Mouse (Mus musculus) heart, adult 2 months (tissue): ENCODE measurements around the gene Mfsd1. TPM values are rescaled to one million over a fixed set of nuclear protein-coding genes. Genes with fewer than 3 reads are reported as not detected.
A peak's percentile ranks its signal among the peaks of the same experiment; 100 is the strongest.

Experiments
- DNase-seq, 2 experiments: peaks; one replicate each; pipeline ENCODE4 v3.0.0; 2021
- H3K27ac ChIP-seq: fragments of 200-600 bp; 2 replicates; pipeline ENCODE4 v1.8.1; 2022
- H3K27me3 ChIP-seq: fragments of 200-500 bp; 2 replicates; pipeline ENCODE4 v1.6.1; 2012; ENCODE audit warnings: mild to moderate bottlenecking, low read length, inconsistent platforms, mixed read lengths; ENCODE audit not compliant: control insufficient read depth, insufficient read depth
- H3K36me3 ChIP-seq: fragments of 200-500 bp; 2 replicates; pipeline ENCODE4 v1.6.1; 2012; ENCODE audit warnings: low read length, inconsistent platforms; ENCODE audit not compliant: control insufficient read depth, insufficient read depth
- H3K4me1 ChIP-seq: fragments of 200-500 bp; 2 replicates; pipeline ENCODE4 v1.6.1; 2011; ENCODE audit warnings: low read length; ENCODE audit not compliant: control insufficient read depth, insufficient read depth
- H3K4me3 ChIP-seq: fragments of 200-600 bp; 2 replicates; pipeline ENCODE4 v1.8.1; 2022
- H3K79me2 ChIP-seq: fragments of 200-500 bp; replicated peaks from 2 replicates; pipeline ENCODE4 v1.6.1; 2012; ENCODE audit warnings: mild to moderate bottlenecking, inconsistent platforms, low read length, moderate library complexity, mixed read lengths; ENCODE audit not compliant: control insufficient read depth, insufficient read depth
- H3K9ac ChIP-seq: fragments of 200-500 bp; 2 replicates; pipeline ENCODE4 v1.6.1; 2012; ENCODE audit warnings: low read depth, mild to moderate bottlenecking, control low read depth, inconsistent platforms, low read length, mixed read lengths
- CTCF ChIP-seq: fragments of 200-600 bp; IDR thresholded peaks from 2 replicates; pipeline ENCODE4 v1.8.1; 2022; ENCODE audit warnings: antibody characterized with exemption, mild to moderate bottlenecking, moderate library complexity
- EP300 ChIP-seq: fragments of 200-500 bp; IDR thresholded peaks from 2 replicates; pipeline ENCODE4 v1.6.1; 2011; ENCODE audit warnings: low read depth, low read length, control low read depth; ENCODE audit not compliant: insufficient read depth
- POLR2A ChIP-seq: fragments of 200-500 bp; IDR thresholded peaks from 2 replicates; pipeline ENCODE4 v1.6.1; 2011; ENCODE audit warnings: mild to moderate bottlenecking, low read depth, low read length, control low read depth; ENCODE audit not compliant: insufficient read depth
- WGBS: fragments of 180-500 bp; shearing (Covaris S2); methylation state at CpG from one replicate; pipeline ENCODE4 v1.1.7; 2018; 5-methylcytosine and 5-hydroxymethylcytosine counted together
- intact Hi-C: fragments of 180-260 bp; cut with DNase I; formaldehyde crosslinking; loops from one replicate; pipeline ENCODE4 v1.15.1; 2025
- long read RNA-seq: library from polyadenylated mRNA; stranded (forward); transcript quantifications from one replicate; pipeline ENCODE4 v2.0.0, GENCODE M21; 2021
- polyA plus RNA-seq: library from polyadenylated mRNA; depleted of rRNA; stranded (reverse); fragments of >200 nt; gene quantifications from 2 replicates; pipeline ENCODE4 v1.2.3, GENCODE M21; 2012; rRNA removed
- total RNA-seq, 2 experiments: library from RNA; stranded (reverse); gene quantifications; 2 replicates each; pipeline ENCODE4 v1.2.3; 2021

Mfsd1 gene
- total RNA-seq, result 10 to 100 TPM; 24.4 to 28.5 TPM
- 15.3 and 19.5 TPM in 2 replicates for polyA plus RNA-seq
- long read RNA-seq, transcript Mfsd1-201 (16 exons, 3,011 nt), result major isoform, 20 of 25 reads
- long read RNA-seq, partial matches to known transcripts, result 1 of 25 reads
- long read RNA-seq, other reads (novel, unspliced or antisense), result 4 of 25 reads

DNA sequence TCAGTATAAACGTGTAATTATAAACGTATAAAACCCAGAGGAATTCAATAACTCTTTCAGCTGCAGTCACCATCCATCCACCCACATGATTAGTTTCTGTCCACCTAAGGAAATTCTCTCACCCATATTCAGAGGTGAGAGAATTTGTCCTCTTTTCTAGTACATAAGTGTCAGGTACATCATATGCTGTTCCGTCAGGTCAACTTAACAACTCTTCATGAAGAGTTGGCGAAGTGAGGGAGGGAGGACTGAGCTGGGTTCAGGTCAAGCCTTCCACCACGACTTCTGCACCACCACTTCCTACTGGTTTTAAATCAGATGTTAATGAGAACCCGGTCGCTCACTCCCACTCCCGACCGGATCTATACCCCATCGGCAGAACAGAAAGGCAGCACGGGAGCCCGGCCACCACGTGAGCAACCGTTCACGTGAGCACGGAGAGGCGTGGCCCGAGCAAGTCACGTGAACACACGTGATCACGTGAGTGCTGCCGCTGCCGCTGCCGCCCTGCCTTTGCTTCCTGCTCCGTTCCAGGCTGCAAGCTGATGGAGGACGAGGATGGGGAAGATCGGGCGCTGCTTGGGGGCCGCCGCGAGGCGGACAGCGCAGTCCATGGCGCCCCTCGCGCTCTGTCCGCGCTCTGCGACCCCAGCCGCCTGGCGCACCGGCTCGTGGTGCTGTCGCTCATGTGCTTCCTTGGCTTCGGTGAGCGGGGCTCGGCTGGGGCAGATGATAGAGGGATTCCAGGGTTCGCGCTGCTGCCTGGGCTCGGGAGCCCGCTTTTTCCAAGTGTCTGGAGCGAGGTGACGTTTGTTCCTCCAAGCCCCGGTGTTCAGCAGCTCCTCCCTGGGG, at the start of gene Mfsd1:
TSS of gene Mfsd1 (plus strand) at position 469 of the 852 bp plus-strand sequence.
- no peaks in the 10 kb centered on the region for H3K36me3 ChIP-seq
- WGBS, result 4% methylated on average over 54 of the region's 54 CpGs
- no peaks in the 10 kb centered on the region for H3K27me3 ChIP-seq
- peak within 1 kb of the TSS; percentile 75 for H3K27ac ChIP-seq
- intact Hi-C loops, result loop anchor here (5.0 kb wide), 2 partner anchors 125 to 210 kb away; partner anchors contain the start of gene Mlf1
- peak within 1 kb of the TSS; percentile 98 for H3K4me3 ChIP-seq
- peak; percentile 87 to 89 for DNase-seq
- no peaks in the 10 kb centered on the region for H3K4me1 ChIP-seq
- TF ChIP-seq EP300 (peak; percentile 77), CTCF (0 out of 2 replicates have a peak, but pooled peaks have one; percentile 7), POLR2A (peak; percentile 71)
- H3K79me2 ChIP-seq, result no peaks in the 10 kb centered on the region
- peak within 1 kb of the TSS; percentile 69 for H3K9ac ChIP-seq

DNA sequence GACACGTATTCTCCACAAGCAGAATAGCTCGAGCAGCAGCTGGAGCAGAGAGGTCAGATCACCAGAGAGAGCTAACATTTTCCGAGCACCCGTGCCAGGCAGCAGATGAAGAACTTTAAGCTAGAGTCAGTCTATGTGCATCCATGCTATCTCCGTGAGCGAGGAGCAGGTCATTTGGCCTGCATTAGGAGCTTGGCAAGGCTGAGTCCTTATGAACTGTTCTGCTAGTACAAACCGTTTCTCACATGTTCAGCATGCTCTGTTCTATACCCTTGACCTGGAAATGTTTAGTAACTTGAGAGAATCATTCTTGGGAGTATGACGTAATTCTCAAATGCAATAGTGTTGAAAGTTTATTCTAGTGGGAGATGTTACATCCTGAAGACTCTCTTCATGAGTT, 38.9 kb upstream of the Mfsd1 start:
- intact Hi-C loops, result no loop called here
- Histone ChIP-seq H3K27ac (no peak overlapping the region), H3K9ac (no peak overlapping the region), H3K36me3 (no peaks in the 10 kb centered on the region), H3K79me2 (no peaks in the 10 kb centered on the region), H3K4me3 (no peak overlapping the region), H3K27me3 (no peaks in the 10 kb centered on the region), H3K4me1 (no peaks in the 10 kb centered on the region)
- WGBS, result 64% methylated on average over 8 of the region's 8 CpGs
- no peak for TF ChIP-seq POLR2A
- no peak for TF ChIP-seq EP300
- no peak for TF ChIP-seq CTCF
- DNase-seq, result no peak

DNA sequence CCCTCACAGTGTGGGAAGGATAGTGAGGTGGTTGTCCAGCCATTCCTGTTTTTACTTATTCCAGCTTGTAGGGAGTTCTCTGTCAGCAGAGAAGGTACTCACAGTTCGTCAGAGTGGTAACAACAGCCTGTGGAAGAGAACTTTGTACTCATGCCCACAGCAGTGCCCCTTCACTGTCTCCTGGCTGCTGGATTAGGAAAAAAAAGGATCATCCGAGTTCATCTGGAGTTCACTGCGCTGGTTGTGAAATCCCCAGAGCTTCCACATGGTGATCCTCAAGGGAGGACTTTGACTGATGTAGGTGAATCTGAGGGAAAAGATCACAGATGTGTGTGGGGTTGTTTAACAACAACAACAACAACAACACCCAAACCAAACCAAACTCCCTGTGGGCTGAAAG, 31.3 kb upstream of the Mfsd1 start:
- TF ChIP-seq POLR2A (no peak), EP300 (no peak), CTCF (no peak)
- DNase-seq, result no peak
- H3K27me3 ChIP-seq, result no peaks in the 10 kb centered on the region
- H3K4me1 ChIP-seq, result no peaks in the 10 kb centered on the region
- 68% methylated on average over 3 of the region's 3 CpGs for WGBS
- intact Hi-C loops, result no loop called here
- H3K27ac ChIP-seq, result no peak overlapping the region
- H3K9ac ChIP-seq, result no peak overlapping the region
- H3K4me3 ChIP-seq, result no peak overlapping the region
- H3K36me3 ChIP-seq, result no peaks in the 10 kb centered on the region
- no peaks in the 10 kb centered on the region for H3K79me2 ChIP-seq

DNA sequence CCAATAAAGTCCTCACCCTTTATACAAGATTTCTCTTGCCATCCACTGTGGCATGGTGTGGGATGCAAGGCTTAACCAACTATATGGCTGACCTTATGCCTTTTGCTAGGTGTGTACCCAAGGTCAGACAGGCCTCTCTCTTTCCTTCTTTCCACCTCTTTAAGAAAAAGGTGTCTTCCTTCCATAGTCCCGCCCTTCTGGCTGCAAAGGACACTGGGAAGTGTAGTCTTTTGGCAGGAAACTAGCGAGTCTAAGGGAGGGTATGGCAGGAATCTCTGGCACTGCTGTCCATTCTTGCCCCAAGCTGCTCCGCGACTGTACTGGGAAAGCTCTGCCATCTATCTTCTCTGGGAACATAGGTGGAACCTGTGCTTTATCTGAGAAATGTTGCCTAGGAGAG, 29.3 kb upstream of the Mfsd1 start:
- WGBS, result 34% methylated on average over 4 of the region's 4 CpGs

DNA sequence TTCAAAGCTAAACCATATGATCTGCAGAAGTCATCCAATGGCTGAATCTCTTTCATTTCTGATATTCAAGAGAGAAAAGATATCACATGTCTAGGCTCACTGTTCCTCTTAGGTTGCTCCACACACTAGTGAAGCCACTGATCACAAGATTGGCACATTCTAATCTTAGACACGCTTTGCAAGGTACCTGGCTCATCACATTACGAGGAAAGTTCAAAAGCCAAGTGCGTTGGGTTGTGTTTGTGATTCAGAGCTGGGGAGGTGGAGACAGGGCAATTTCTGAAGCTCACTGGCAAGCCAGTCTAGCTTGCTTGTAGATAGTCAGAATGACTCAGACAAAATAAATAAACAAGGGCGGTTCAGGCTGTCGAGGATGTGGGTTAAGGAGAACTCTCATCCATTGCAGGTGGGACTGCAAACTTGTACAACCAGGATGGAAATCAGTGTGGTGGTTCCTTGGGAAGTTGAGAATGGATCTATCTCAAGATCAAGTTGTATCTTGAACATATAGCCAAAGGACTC, 28.6 kb upstream of the Mfsd1 start:
- WGBS, result 63% methylated on average over 5 of the region's 5 CpGs
- Histone ChIP-seq H3K27ac (no peak overlapping the region), H3K27me3 (no peaks in the 10 kb centered on the region), H3K4me3 (no peak overlapping the region), H3K36me3 (no peaks in the 10 kb centered on the region), H3K9ac (no peak overlapping the region), H3K79me2 (no peaks in the 10 kb centered on the region), H3K4me1 (no peaks in the 10 kb centered on the region)
- TF ChIP-seq EP300 (no peak), POLR2A (no peak), CTCF (no peak)
- intact Hi-C loops, result no loop called here
- no peak for DNase-seq

More for the DNA sequence above, 29.3 kb upstream of the Mfsd1 start:
- no peaks in the 10 kb centered on the region for H3K27me3 ChIP-seq
- no peak for TF ChIP-seq EP300
- TF ChIP-seq POLR2A, result no peak
- no peak for TF ChIP-seq CTCF
- H3K4me3 ChIP-seq, result no peak overlapping the region
- DNase-seq, result no peak
- intact Hi-C loops, result no loop called here
- no peaks in the 10 kb centered on the region for H3K79me2 ChIP-seq
- H3K4me1 ChIP-seq, result no peaks in the 10 kb centered on the region
- H3K36me3 ChIP-seq, result no peaks in the 10 kb centered on the region
- H3K27ac ChIP-seq, result no peak overlapping the region
- no peak overlapping the region for H3K9ac ChIP-seq

DNA sequence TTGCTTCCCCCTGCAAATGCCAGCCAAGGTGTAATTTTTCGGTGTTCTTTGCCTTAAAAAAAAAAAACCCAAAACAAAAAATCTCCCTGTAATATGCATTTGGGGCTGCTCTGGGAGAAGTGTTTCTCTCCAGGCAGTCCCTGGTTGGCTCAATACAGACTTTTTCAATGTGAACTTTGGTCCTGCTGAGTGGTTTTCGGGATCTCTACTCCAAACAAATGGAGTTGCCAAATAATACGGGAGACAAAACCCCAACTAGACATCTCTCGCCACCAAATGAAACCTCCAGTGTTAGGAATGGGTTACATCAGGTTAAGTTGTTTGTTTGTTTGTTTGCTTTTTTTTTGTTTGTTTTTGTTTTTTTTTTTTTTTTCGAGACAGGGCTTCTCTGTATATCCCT, 27.3 kb upstream of the Mfsd1 start:
- Histone ChIP-seq H3K9ac (no peak overlapping the region), H3K4me1 (no peaks in the 10 kb centered on the region), H3K27ac (no peak overlapping the region), H3K36me3 (no peaks in the 10 kb centered on the region), H3K4me3 (no peak overlapping the region), H3K27me3 (no peaks in the 10 kb centered on the region), H3K79me2 (no peaks in the 10 kb centered on the region)
- TF ChIP-seq CTCF (no peak), POLR2A (no peak), EP300 (no peak)
- intact Hi-C loops, result no loop called here
- whole genome bisulfite sequencing, result 78% methylated on average over 5 of the region's 5 CpGs
- no peak for DNase-seq
